ENCODE assay signal across 7 mouse cellular contexts in the genomic region with DNA sequence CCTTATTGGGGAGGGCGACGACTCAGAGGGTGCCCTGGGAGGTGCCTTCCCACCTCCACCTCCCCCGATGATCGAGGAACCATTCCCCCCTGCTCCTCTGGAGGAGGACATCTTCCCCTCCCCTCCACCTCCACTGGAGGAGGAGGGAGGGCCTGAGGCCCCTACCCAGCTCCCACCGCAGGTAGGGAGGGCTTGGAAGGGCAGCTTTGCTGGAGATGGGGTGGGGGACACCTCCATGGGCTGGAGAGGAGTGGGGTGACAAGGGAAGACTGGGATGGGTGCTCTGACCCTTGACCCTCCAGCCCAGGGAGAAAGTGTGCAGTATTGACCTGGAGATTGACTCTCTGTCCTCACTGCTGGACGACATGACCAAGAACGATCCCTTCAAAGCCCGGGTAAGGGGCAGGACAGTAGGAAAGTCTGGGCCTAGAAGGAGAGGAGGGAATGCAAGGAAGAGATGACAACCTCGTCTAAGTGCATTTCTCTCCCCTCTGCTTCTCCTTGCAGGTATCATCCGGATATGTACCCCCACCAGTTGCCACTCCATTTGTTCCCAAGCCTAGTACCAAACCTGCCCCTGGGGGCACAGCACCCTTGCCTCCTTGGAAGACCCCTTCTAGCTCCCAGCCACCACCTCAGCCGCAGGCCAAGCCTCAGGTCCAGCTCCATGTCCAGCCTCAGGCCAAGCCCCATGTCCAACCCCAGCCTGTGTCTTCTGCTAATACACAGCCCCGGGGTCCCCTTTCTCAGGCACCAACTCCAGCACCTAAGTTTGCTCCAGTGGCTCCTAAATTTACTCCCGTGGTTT. TPM values are rescaled to one million over a fixed set of nuclear protein-coding genes. Genes with fewer than 3 reads are reported as not detected.
DNase-seq lines count a peak whose midpoint lies in the region; ATAC-seq lines count a peak whose summit lies in the region.

No protein-coding gene starts in this region.

- H3K27ac ChIP-seq in neural tube, embryonic 11.5 days (ENCODE audit: low read depth, low read length): no peak overlapping the region
- no peak overlapping the region for H3K27ac ChIP-seq in forebrain, embryonic 14.5 days (ENCODE audit: low read depth, low read length)
- H3K27ac ChIP-seq in limb, embryonic 12.5 days: peak overlapping the region; percentile 97
- H3K27ac ChIP-seq in stomach, embryonic 16.5 days (ENCODE audit: low read length): peak overlapping the region; percentile 97

- peak overlapping the region; percentile 88 for H3K9ac ChIP-seq in neural tube, embryonic 11.5 days (ENCODE audit: low read length)
- H3K9ac ChIP-seq in forebrain, embryonic 14.5 days (ENCODE audit: low read length): peak overlapping the region; percentile 85
- peak overlapping the region; percentile 87 for H3K9ac ChIP-seq in limb, embryonic 12.5 days (replicated peaks)
- H3K9ac ChIP-seq in stomach, embryonic 16.5 days (ENCODE audit: low read length): peak overlapping the region; percentile 96

- no peaks in the 10 kb centered on the region for H3K27me3 ChIP-seq in neural tube, embryonic 11.5 days (ENCODE audit: control insufficient read depth, insufficient read depth, low read length)
- no peaks in the 10 kb centered on the region for H3K27me3 ChIP-seq in forebrain, embryonic 14.5 days (replicated peaks; ENCODE audit: control insufficient read depth, insufficient read depth, low read length)
- no peaks in the 10 kb centered on the region for H3K27me3 ChIP-seq in limb, embryonic 12.5 days
- H3K27me3 ChIP-seq in stomach, embryonic 16.5 days (ENCODE audit: control insufficient read depth, insufficient read depth, low read length): no peaks in the 10 kb centered on the region

- no peak; the same call in 1 of the 2 replicates for ATAC-seq in neural tube, embryonic 11.5 days (ENCODE audit: insufficient read depth, low FRiP score, low TSS enrichment)
- ATAC-seq in forebrain, embryonic 14.5 days: no peak
- no peak for ATAC-seq in limb, embryonic 12.5 days (ENCODE audit: insufficient number of reproducible peaks, insufficient read depth, low FRiP score, low TSS enrichment, low read depth)
- ATAC-seq in stomach, embryonic 16.5 days (ENCODE audit: insufficient read depth, low FRiP score): no peak

- no peak for DNase-seq in neural tube, embryonic 11.5 days (ENCODE audit: low spot score)
- DNase-seq in neural tube, embryonic 10.5 days (ENCODE audit: extremely low spot score, low spot score): no peak
- DNase-seq in forebrain, embryonic 14.5 days (ENCODE audit: low spot score): no peak
- no peak for DNase-seq in left cerebral cortex, adult 9 months (ENCODE audit: low spot score in 2 of 2)
- no peak for DNase-seq in layer of hippocampus, postnatal 25 days (ENCODE audit: extremely low spot score in 1 of 2, low spot score in 1 of 2)

- H3K36me3 ChIP-seq in neural tube, embryonic 11.5 days (ENCODE audit: control insufficient read depth, insufficient read depth, low read length): peaks cover 6% of the 10 kb centered on the region; the same call in 1 of the 2 replicates
- H3K36me3 ChIP-seq in forebrain, embryonic 14.5 days (ENCODE audit: control insufficient read depth, insufficient read depth, low read length): peaks cover 15% of the 10 kb centered on the region
- peaks cover 45% of the 10 kb centered on the region for H3K36me3 ChIP-seq in limb, embryonic 12.5 days
- H3K36me3 ChIP-seq in stomach, embryonic 16.5 days (ENCODE audit: control insufficient read depth, insufficient read depth, low read length): peaks cover 14% of the 10 kb centered on the region; the same call in 1 of the 2 replicates

- 42% methylated on average over 13 of the region's 13 CpGs for WGBS in neural tube, embryonic 11.5 days
- 47% methylated on average over 13 of the region's 13 CpGs for WGBS in forebrain, embryonic 14.5 days
- 41% methylated on average over 13 of the region's 13 CpGs for WGBS in limb, embryonic 12.5 days
- WGBS in stomach, embryonic 16.5 days: 32% methylated on average over 13 of the region's 13 CpGs

- H3K4me2 ChIP-seq in neural tube, embryonic 11.5 days (ENCODE audit: low read depth): peak overlapping the region; percentile 63
- H3K4me2 ChIP-seq in forebrain, embryonic 14.5 days (ENCODE audit: low read length): peak overlapping the region; percentile 89
- H3K4me2 ChIP-seq in limb, embryonic 12.5 days: peak overlapping the region; percentile 88
- H3K4me2 ChIP-seq in stomach, embryonic 16.5 days (ENCODE audit: low read depth, low read length): peak overlapping the region; percentile 95

- H3K9me3 ChIP-seq in neural tube, embryonic 11.5 days (ENCODE audit: control insufficient read depth, low read length): no peaks in the 10 kb centered on the region
- H3K9me3 ChIP-seq in forebrain, embryonic 14.5 days (replicated peaks; ENCODE audit: control insufficient read depth, low read length): no peaks in the 10 kb centered on the region
- no peaks in the 10 kb centered on the region for H3K9me3 ChIP-seq in limb, embryonic 12.5 days
- H3K9me3 ChIP-seq in stomach, embryonic 16.5 days (replicated peaks; ENCODE audit: control insufficient read depth, low read length): no peaks in the 10 kb centered on the region

- H3K4me3 ChIP-seq in neural tube, embryonic 11.5 days (ENCODE audit: low read depth, low read length): peak overlapping the region; percentile 84
- H3K4me3 ChIP-seq in forebrain, embryonic 14.5 days (ENCODE audit: low read depth, low read length): peak overlapping the region; percentile 83
- H3K4me3 ChIP-seq in limb, embryonic 12.5 days (replicated peaks): peak overlapping the region; percentile 83
- peak overlapping the region; percentile 83 for H3K4me3 ChIP-seq in stomach, embryonic 16.5 days (replicated peaks; ENCODE audit: low read length)

- peaks cover 9% of the 10 kb centered on the region for H3K4me1 ChIP-seq in neural tube, embryonic 11.5 days (ENCODE audit: control insufficient read depth, insufficient read depth, low read length)
- H3K4me1 ChIP-seq in forebrain, embryonic 14.5 days (ENCODE audit: control insufficient read depth, insufficient read depth, low read length): peaks cover 20% of the 10 kb centered on the region
- H3K4me1 ChIP-seq in limb, embryonic 12.5 days (replicated peaks): peaks cover 44% of the 10 kb centered on the region
- peaks cover 48% of the 10 kb centered on the region for H3K4me1 ChIP-seq in stomach, embryonic 16.5 days (ENCODE audit: control insufficient read depth, insufficient read depth, low read length)

RNA-seq across cellular contexts. Expression of a gene that starts 1.7 kb away (rescaled TPM):
- polyA plus RNA-seq in neural tube, embryonic 11.5 days (2014; fragmentation: Nextera tagmentation; extraction: Ambion mirVana): 86.3 and 87.0 TPM in 2 replicates
- 34.8 and 41.0 TPM in 2 replicates for polyA plus RNA-seq in forebrain, embryonic 14.5 days (2014; fragmentation: Nextera tagmentation; extraction: Ambion mirVana)
- polyA plus RNA-seq in limb, embryonic 12.5 days (2016; fragmentation: Nextera tagmentation; extraction: Ambion mirVana): 86.1 and 109 TPM in 2 replicates
- polyA plus RNA-seq in stomach, embryonic 16.5 days (2015; fragmentation: Nextera tagmentation; extraction: Ambion mirVana): 99.0 and 107 TPM in 2 replicates
- total RNA-seq in layer of hippocampus, postnatal 25 days (2021): 10 to 100 TPM; 47.9 to 51.7 TPM

RNA-seq across cellular contexts. Expression of a gene that starts 21.9 kb away (rescaled TPM):
- polyA plus RNA-seq in neural tube, embryonic 11.5 days (2014; fragmentation: Nextera tagmentation; extraction: Ambion mirVana): 0.82 and 1.1 TPM in 2 replicates
- 0.05 and 0.07 TPM in 2 replicates for polyA plus RNA-seq in forebrain, embryonic 14.5 days (2014; fragmentation: Nextera tagmentation; extraction: Ambion mirVana)
- 7.8 and 9.0 TPM in 2 replicates for polyA plus RNA-seq in limb, embryonic 12.5 days (2016; fragmentation: Nextera tagmentation; extraction: Ambion mirVana)
- polyA plus RNA-seq in stomach, embryonic 16.5 days (2015; fragmentation: Nextera tagmentation; extraction: Ambion mirVana): 25.5 and 31.3 TPM in 2 replicates
- under 1 TPM; 0.22 to 0.47 TPM for total RNA-seq in layer of hippocampus, postnatal 25 days (2021)

RNA-seq across cellular contexts. Expression of a gene that starts 26.7 kb away (rescaled TPM):
- 2.7 and 3.4 TPM in 2 replicates for polyA plus RNA-seq in neural tube, embryonic 11.5 days (2014; fragmentation: Nextera tagmentation; extraction: Ambion mirVana)
- 4.7 and 5.6 TPM in 2 replicates for polyA plus RNA-seq in forebrain, embryonic 14.5 days (2014; fragmentation: Nextera tagmentation; extraction: Ambion mirVana)
- 0.68 and 0.79 TPM in 2 replicates for polyA plus RNA-seq in limb, embryonic 12.5 days (2016; fragmentation: Nextera tagmentation; extraction: Ambion mirVana)
- polyA plus RNA-seq in stomach, embryonic 16.5 days (2015; fragmentation: Nextera tagmentation; extraction: Ambion mirVana): 0.29 and 0.32 TPM in 2 replicates
- 10 to 100 TPM; 74.8 to 76.8 TPM for total RNA-seq in layer of hippocampus, postnatal 25 days (2021)

RNA-seq across cellular contexts. Expression of a gene that starts 48.9 kb away (rescaled TPM):
- not detected in 2 replicates for polyA plus RNA-seq in neural tube, embryonic 11.5 days (2014; fragmentation: Nextera tagmentation; extraction: Ambion mirVana)
- not detected in 2 replicates for polyA plus RNA-seq in forebrain, embryonic 14.5 days (2014; fragmentation: Nextera tagmentation; extraction: Ambion mirVana)
- not detected in 2 replicates for polyA plus RNA-seq in limb, embryonic 12.5 days (2016; fragmentation: Nextera tagmentation; extraction: Ambion mirVana)
- not detected in 2 replicates for polyA plus RNA-seq in stomach, embryonic 16.5 days (2015; fragmentation: Nextera tagmentation; extraction: Ambion mirVana)
- total RNA-seq in layer of hippocampus, postnatal 25 days (2021): not detected

RNA-seq across cellular contexts. Expression of a gene that starts 54.1 kb away (rescaled TPM):
- polyA plus RNA-seq in neural tube, embryonic 11.5 days (2014; fragmentation: Nextera tagmentation; extraction: Ambion mirVana): not detected in 2 replicates
- not detected in 2 replicates for polyA plus RNA-seq in forebrain, embryonic 14.5 days (2014; fragmentation: Nextera tagmentation; extraction: Ambion mirVana)
- polyA plus RNA-seq in limb, embryonic 12.5 days (2016; fragmentation: Nextera tagmentation; extraction: Ambion mirVana): not detected in 2 replicates
- not detected in 2 replicates for polyA plus RNA-seq in stomach, embryonic 16.5 days (2015; fragmentation: Nextera tagmentation; extraction: Ambion mirVana)
- total RNA-seq in layer of hippocampus, postnatal 25 days (2021): not detected

Comparison
In these comparisons a context has a peak if more than half of its experiments do, and no peak if none do; other contexts are left out.
1. H3K27ac ChIP-seq: peak in limb, embryonic 12.5 days (single experiment) and stomach, embryonic 16.5 days (single experiment); none in neural tube, embryonic 11.5 days (single experiment) and forebrain, embryonic 14.5 days (single experiment).
2. Peak in every context shown above with its lines, with median percentiles within 50 percentile points of each other: H3K4me2 ChIP-seq, H3K4me3 ChIP-seq and H3K9ac ChIP-seq.